Mouse (Mus musculus) olfactory bulb, adult 2 months (tissue): Measurements from ENCODE around the gene Hist2h2be.

Experiments
- CTCF ChIP-seq: fragments of 200-500 bp; IDR thresholded peaks from 2 replicates; pipeline ENCODE4 v1.5.1; 2012; ENCODE audit warnings: low read depth, mild to moderate bottlenecking, low read length, moderate library complexity; ENCODE audit not compliant: insufficient read depth
- POLR2A ChIP-seq: fragments of 200-500 bp; IDR thresholded peaks from 2 replicates; pipeline ENCODE4 v1.6.1; 2012; ENCODE audit warnings: mild to moderate bottlenecking, low read depth, low read length, moderate library complexity; ENCODE audit not compliant: insufficient read depth

DNA sequence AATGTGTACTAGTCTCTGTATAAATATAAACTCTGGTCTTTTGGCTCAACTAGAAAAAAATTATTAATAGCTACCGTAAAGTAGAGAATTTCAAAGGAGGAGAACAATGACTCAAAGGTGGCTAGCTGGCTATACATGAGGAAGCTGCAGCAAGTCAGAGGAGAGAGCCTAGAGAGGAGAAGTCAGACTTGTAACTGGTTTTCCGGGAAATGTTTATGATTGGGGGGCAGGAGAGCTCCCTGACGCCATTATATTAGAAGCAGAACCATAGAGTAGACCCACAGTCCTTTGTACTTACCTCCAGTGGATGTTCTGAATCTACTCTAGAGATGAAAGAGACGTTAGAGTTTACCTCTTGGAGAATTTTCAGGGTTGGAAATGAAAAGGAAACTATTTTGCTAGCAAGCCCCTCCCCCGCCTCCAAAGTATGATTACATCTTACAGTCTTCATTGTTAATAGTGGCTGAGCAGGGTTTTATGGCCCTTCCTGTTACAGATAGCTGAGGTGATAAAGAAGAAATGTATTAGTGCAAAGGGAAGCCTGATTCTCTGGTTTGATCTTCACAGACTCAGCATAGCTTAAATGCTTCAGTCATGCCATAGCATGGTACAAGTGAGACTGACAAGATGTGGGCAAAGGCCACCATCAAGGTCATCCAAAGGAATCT is 35.1 kb downstream of the Hist2h2be start:
- TF ChIP-seq POLR2A (no peak), CTCF (no peak)
